39 mouse cellular contexts compared by ENCODE assay signal in genomic region chr10:59664765-59665164, GRCm38 (mm10). TPM values are rescaled to one million over a fixed set of nuclear protein-coding genes. Genes with fewer than 3 reads are reported as not detected.
"Had no signal": no experiment of that assay in that cellular context is flagged by ENCODE, and none has a peak within 500 bp of the region (broad histone marks: within the 10 kb centered on the region; RNA-seq: fewer than 3 reads in every experiment).

No protein-coding gene starts in this region.

- H3K4me1 ChIP-seq: embryonic facial prominence, embryonic 12.5 days; forebrain, embryonic 10.5 days; forebrain, embryonic 12.5 days; forebrain, embryonic 13.5 days had no signal

- H3K36me3 ChIP-seq: embryonic facial prominence, embryonic 10.5 days; embryonic facial prominence, embryonic 12.5 days; embryonic facial prominence, embryonic 13.5 days; embryonic facial prominence, embryonic 15.5 days; forebrain, embryonic 10.5 days; forebrain, embryonic 12.5 days; forebrain, embryonic 15.5 days had no signal

- H3K4me3 ChIP-seq: embryonic facial prominence, embryonic 10.5 days; embryonic facial prominence, embryonic 12.5 days; embryonic facial prominence, embryonic 13.5 days; embryonic facial prominence, embryonic 15.5 days; erythroblast, embryonic 14.5 days; forebrain, embryonic 10.5 days; forebrain, embryonic 12.5 days; forebrain, embryonic 13.5 days; forebrain, embryonic 15.5 days; gastrocnemius, adult 2 months had no signal

- ATAC-seq: forebrain, embryonic 13.5 days; forebrain, embryonic 14.5 days; forebrain, embryonic 15.5 days; forebrain, embryonic 16.5 days; forebrain, postnatal 0 days had no signal

- H3K4me2 ChIP-seq: embryonic facial prominence, embryonic 12.5 days; embryonic facial prominence, embryonic 13.5 days; embryonic facial prominence, embryonic 15.5 days; forebrain, embryonic 12.5 days; forebrain, embryonic 13.5 days; forebrain, embryonic 15.5 days had no signal

- H3K9ac ChIP-seq: embryonic facial prominence, embryonic 12.5 days; embryonic facial prominence, embryonic 13.5 days; embryonic facial prominence, embryonic 15.5 days; forebrain, embryonic 12.5 days; forebrain, embryonic 13.5 days; forebrain, embryonic 15.5 days; forebrain, postnatal 0 days had no signal

- H3K9me3 ChIP-seq: embryonic facial prominence, embryonic 12.5 days; embryonic facial prominence, embryonic 15.5 days; forebrain, embryonic 12.5 days; forebrain, embryonic 15.5 days had no signal

- H3K27me3 ChIP-seq: embryonic facial prominence, embryonic 12.5 days; embryonic facial prominence, embryonic 13.5 days; embryonic facial prominence, embryonic 15.5 days; forebrain, embryonic 12.5 days; forebrain, embryonic 13.5 days; forebrain, embryonic 15.5 days had no signal

- H3K27ac ChIP-seq: embryonic facial prominence, embryonic 10.5 days; embryonic facial prominence, embryonic 12.5 days; embryonic facial prominence, embryonic 13.5 days; embryonic facial prominence, embryonic 15.5 days; forebrain, embryonic 10.5 days; forebrain, embryonic 12.5 days; forebrain, embryonic 13.5 days; forebrain, embryonic 15.5 days; gastrocnemius, adult 2 months had no signal

- DNase-seq: cerebellum, adult 2 months; cerebellum, adult 8-10 months; cerebellum, adult 9-10 months; cerebellum, adult 9-11 months; cerebellum, postnatal 10 days; cerebellum, postnatal 14 days; cerebellum, postnatal 25 days; cerebellum, postnatal 36 days; embryo, embryonic 11 days; forebrain, postnatal 0 days; gastrocnemius, adult 2 months; gastrocnemius, postnatal 10 days; gastrocnemius, postnatal 14 days; gastrocnemius, postnatal 25 days; gastrocnemius, postnatal 36 days; heart, adult 11 months; heart, adult 18-20 months had no signal

RNA-seq across cellular contexts. Expression of gene Gm10322, which starts 48.9 kb away (rescaled TPM):
- total RNA-seq: common myeloid progenitor, adult 5-6 weeks; forebrain, postnatal 0 days; gastrocnemius, adult 18-20 months; gastrocnemius, adult 2 months; gastrocnemius, adult 8-10 months; gastrocnemius, postnatal 10 days; gastrocnemius, postnatal 14 days; gastrocnemius, postnatal 25 days; gastrocnemius, postnatal 36 days; gastrocnemius, postnatal 4 days; granulocyte monocyte progenitor cell, adult 5-6 weeks; heart, adult 18-20 months had no signal
- polyA plus RNA-seq: cerebellum, adult 2 months; cortical plate, adult 2 months; embryonic facial prominence, embryonic 10.5 days; embryonic facial prominence, embryonic 11.5 days; embryonic facial prominence, embryonic 12.5 days; embryonic facial prominence, embryonic 13.5 days; embryonic facial prominence, embryonic 14.5 days; embryonic facial prominence, embryonic 15.5 days; erythroblast, embryonic 14.5 days; forebrain, embryonic 10.5 days; forebrain, embryonic 11.5 days; forebrain, embryonic 12.5 days; forebrain, embryonic 13.5 days; forebrain, embryonic 14.5 days; forebrain, embryonic 15.5 days; forebrain, embryonic 16.5 days; forebrain, postnatal 0 days; frontal cortex, adult 2 months; gonadal fat pad, adult 2 months had no signal
